Mouse (Mus musculus) cerebellum, postnatal 36 days (tissue): ENCODE measurements around the gene Zfp239.

Experiments used
- DNase-seq, 2 experiments: peaks; one replicate each; pipeline ENCODE4 v3.0.0; 2021 to 2022; ENCODE audit warnings: mixed read lengths in 2 of 2

Zfp239 gene

GRCm38 (mm10) chr6:117907979-117908355 lies 46.1 kb downstream of the Zfp239 start:
- DNase-seq: peak; percentile 14 to 20

- DNase-seq: no peak
These were observed 46.6 kb downstream of the Zfp239 start for GRCm38 (mm10) chr6:117908424-117908900.

GRCm38 (mm10) chr6:117910120-117910661 lies 48.3 kb downstream of the Zfp239 start:
- DNase-seq: no peak

- DNase-seq: no peak
These were observed 52.6 kb downstream of the Zfp239 start for GRCm38 (mm10) chr6:117914541-117914940.

GRCm38 (mm10) chr6:117916205-117916736 lies 54.4 kb downstream of the Zfp239 start:
- no peak for DNase-seq

GRCm38 (mm10) chr6:117916737-117917426 lies 55.0 kb downstream of the Zfp239 start:
- peak; percentile 76 for DNase-seq

- peak; percentile 41 to 43 for DNase-seq
These were observed 55.7 kb downstream of the Zfp239 start for GRCm38 (mm10) chr6:117917576-117917975.

- DNase-seq: no peak
These were observed 56.1 kb downstream of the Zfp239 start for GRCm38 (mm10) chr6:117918043-117918442.

GRCm38 (mm10) chr6:117920659-117921640 lies 59.0 kb downstream of the Zfp239 start:
- DNase-seq: peak in 1 of 2 experiments; percentile 42

GRCm38 (mm10) chr6:117922041-117922440 lies 60.1 kb downstream of the Zfp239 start:
- DNase-seq: no peak
